Mouse (Mus musculus) layer of hippocampus, adult 18-20 months (tissue): ENCODE measurements at regions not wholly inside any gene's neighbourhood (a gene's known extent, or its start where the extent isn't known, plus 50 kb on each side); places are given as distances from the start of the nearest gene placed in this dataset.

Source experiments
- DNase-seq, 2 experiments: peaks; one replicate each; pipeline ENCODE4 v3.0.0; 2022; ENCODE audit warnings: low spot score in 2 of 2

DNA sequence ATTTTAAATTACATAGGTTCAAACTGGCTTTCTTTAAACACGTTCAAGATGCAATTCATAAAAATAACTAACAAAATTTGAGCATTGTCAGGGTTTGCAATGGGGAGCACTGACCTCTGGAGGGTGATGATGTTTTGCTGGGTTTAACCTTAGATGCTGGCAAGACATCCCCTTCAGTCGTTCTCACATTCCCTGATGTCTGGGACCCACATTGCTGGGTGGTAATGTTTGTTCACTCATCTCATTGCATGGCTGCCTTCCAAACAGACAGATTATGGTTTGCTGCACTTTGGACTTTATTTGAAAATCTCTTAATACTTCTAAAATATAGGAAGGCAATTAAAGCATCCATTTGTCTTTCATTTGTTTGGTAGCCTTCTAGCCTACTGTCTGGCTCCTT lies 206.9 kb downstream of the Tle4 start:
- DNase-seq: no peak
